Mouse (Mus musculus) adrenal gland, postnatal 36 days (tissue): ENCODE measurements around the gene Acox3. TPM values are rescaled to one million over a fixed set of nuclear protein-coding genes. Genes with fewer than 3 reads are reported as not detected.

ENCODE experiments used
- DNase-seq, 2 experiments: peaks; one replicate each; pipeline ENCODE4 v3.0.0; 2021; ENCODE audit warnings: mixed read lengths in 1 of 2
- total RNA-seq, 2 experiments: library from RNA; stranded (reverse); gene quantifications; 2 replicates each; pipeline ENCODE4 v1.2.3; 2021

Gene Acox3
- total RNA-seq, 2 experiments from 2014 or later = 51.5 to 53.5 TPM

DNA sequence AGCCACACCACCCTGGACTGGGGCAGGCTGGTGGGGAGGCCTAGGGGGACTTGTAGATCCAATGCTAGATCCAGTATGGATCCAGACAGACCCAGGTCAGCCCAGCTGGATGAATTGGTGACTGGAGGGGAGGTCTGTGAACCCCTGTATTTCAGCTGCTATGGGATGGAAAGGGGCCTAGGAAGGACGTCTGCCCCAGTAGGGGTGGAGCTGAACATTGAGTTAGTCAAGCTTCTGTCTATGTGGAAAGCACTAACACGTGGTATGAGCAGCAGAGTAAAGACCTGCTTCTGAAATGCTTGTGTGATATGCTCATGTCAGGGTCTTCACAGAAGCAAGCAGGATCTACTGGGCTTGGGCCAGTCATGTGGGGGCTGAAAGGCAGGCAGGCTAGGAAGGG, 65.4 kb downstream of the Acox3 start:
- no peak for DNase-seq

DNA sequence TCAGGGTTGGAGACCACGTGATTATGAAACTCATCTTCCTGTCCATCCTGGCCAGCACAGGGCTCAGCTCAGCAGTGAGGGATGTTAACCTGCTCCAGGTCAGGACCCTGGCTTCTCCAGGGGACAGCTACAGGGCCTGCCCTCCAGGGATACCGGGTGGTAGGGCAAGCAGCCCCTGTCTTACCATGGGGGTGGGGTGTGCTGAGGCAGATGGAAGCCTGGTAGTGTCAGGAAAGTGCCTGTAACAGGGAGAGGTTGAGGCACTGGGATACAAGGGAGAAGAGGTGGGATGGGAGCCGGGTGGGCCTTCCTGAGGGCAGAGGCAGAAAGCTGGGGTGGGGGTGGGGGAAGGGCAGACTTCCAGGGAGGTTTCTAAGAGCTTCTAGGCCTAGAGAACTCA, 69.5 kb downstream of the Acox3 start:
- DNase-seq = no peak

DNA sequence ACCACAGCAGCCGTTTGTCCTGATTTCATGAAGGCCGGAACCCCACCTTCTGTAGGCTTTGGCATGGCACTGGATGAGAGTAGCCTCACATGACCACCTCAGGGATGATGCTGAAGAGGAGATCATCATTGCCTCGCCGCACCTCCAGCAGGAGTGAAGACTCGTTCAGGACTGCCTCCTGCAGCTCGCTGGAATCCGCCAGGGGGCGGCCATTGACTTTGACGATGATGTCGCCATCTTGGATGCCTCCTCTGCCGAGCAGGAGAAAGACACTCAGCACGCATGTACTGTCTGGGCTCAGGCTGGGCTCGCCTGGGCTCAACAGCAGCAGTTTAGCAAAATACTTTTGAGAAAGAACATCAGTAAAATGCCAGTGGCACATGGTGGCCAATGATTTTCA, 70.0 kb downstream of the Acox3 start:
- DNase-seq = no peak

DNA sequence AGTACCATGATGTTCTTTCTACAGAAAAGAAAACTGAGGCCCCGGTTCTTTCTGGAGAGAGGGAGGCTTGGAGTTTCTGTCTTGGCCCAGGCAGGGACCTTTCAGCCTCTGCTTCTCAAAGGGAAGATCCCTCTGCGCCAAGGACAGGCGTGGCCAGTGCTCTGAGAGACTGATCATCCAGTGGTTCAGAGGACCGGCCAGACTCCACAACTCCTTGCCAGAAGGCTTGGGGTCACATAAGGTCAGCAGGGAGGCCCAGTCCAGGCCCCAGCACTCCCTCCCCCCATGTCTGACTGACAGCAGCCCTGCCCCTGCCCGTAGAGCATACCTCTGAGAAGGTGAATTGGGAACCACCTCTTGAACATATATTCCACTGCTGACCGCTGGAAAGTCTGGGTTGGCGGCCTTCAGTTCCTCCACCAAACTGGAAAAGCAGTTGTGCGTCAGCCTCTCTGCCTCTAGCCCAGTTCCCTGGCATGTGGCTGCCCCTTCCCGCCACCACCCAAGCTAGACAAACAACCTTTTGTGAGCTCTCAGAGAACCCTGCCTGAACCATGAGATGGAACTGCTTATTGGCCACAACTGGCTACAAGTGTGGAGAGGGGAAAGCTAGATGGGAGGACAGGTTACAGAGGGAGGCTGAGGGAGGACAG, 71.0 kb downstream of the Acox3 start:
- peak in 1 of 2 experiments; percentile 52 for DNase-seq

DNA sequence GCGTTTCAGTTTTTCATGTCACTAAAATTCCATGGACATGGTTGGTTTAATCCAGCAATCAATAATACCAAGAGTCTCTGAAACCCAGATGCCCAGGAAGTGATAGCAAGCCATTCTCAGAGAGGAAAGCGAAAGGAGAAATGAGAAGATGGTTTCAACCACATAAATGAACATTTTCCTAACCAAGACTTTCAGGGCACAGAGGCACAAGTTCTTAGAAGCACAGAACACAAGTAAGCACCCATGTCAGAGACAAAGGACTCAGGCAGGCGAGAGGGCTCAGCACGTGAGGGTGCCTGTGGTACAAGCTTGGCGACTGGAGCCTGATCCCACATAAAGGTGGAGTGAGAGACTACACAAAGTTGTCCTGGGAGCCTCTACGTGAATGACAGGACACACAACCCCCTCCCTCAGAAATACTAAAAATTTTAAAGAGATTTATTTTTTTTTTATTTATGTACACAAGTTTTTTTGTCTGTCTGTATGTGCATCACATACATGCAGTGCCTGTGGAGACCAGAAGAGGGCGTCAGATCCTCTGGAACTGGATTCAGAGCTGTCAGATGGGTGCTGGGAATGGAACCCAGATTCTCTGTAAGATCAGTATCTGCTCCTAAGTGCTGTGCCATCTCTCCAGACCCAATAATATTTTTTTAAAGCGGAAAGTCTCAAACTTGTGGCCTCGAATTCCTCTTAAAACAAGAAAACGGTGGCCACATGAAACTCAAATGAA, 73.1 kb downstream of the Acox3 start:
- no peak for DNase-seq

DNA sequence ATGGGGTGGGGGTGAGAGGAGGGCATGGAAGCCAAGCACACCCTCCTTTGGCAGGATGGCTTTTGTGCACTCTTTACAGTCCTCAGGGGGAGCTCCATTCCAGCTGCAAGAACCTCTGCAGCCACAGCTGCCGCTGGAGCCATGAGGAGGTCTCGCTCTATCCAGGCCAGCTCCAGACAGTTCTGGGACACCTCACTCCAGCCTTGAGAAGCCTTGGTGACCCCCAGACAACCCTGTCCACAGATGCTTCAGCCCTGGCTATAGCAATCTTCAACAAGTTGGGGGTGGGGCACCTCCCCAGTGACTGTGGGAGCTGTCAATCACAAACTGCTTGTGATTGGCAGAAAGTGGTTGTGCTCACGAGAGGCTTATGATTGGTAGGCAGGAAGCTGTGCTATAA, 76.7 kb downstream of the Acox3 start:
- DNase-seq = no peak

DNA sequence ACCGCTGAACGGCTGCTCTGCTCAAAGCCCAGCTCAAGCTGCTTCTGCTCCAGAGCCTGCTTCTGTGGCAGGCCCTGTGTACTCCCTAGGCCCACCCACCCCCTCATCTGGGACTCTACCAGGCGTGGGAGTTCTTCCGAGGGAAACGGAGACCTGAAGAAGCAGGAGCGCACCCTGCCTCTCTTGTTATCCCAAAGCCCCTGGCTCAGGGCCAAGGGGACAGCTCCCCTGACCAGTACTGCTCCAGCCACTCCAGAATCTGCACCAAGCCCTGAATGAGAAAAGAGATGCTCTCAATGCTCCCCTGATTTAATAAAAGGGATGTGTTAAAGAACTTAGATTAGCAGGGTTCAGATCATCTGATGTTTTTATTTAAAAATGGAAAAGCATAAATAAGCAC, 78.4 kb downstream of the Acox3 start:
- DNase-seq = no peak

DNA sequence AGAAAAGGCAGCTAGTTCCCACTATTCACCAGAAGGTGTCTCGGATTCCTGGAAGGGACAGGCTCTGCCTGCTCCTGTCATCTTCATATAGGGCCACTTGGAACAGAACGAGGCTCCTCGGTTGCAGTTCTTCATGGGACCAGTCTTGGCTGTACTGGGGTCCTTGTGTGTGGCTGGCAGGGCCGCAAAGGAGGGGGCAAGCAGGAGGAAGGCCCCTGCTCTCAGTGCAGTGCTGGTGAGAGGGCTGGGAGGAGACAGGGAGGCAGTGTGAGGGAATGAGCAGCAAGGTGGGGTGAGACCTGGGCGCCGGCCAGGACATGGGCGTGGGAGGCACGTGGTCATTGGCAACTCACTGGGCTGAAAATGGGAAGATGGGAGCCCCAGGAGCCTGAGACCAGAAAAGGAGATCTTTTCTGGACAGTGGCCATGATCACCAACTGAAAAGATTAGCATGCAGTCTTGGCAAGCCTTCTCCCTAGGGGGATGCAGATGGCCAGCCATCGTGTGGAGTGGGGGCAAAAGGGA, 79.2 kb downstream of the Acox3 start:
- no peak for DNase-seq

Other genes starting within 250 kb of the Acox3 start
- under 1 TPM in 1 of 2 experiments, not detected in 1; 0.23 TPM for gene Hmx1, start 193.9 kb upstream of the Acox3 start, total RNA-seq
- 1 to 10 TPM in 1 of 2 experiments, under 1 TPM in 1; 0.46 to 1.6 TPM for gene Cpz, start 57.3 kb upstream of the Acox3 start, total RNA-seq
- gene Trmt44, start 8.0 kb upstream of the Acox3 start, total RNA-seq = 1 to 10 TPM; 5.4 to 7.9 TPM
- 10 to 100 TPM; 35.0 to 71.4 TPM for gene Htra3, start 96.7 kb downstream of the Acox3 start, total RNA-seq
- gene Sh3tc1, start 156.9 kb downstream of the Acox3 start, total RNA-seq = 10 to 100 TPM; 16.8 to 24.0 TPM
- 1 to 10 TPM; 6.2 to 8.5 TPM for gene Ablim2, start 174.8 kb downstream of the Acox3 start, total RNA-seq